Mouse (Mus musculus) stomach, postnatal 0 days (tissue): Measurements from ENCODE around the gene Smok2b. TPM values are rescaled to one million over a fixed set of nuclear protein-coding genes. Genes with fewer than 3 reads are reported as not detected.
"Not testable (repeated sequence)": the region's sequence is repeated elsewhere in the genome, so short reads cannot be mapped to it uniquely, and the experiment has no call there.

Source experiments
- ATAC-seq: fragments of 200-750 bp; cut with Nextera tagmentation; 2 replicates; pipeline ENCODE4 v1.8.0; 2017; ENCODE audit not compliant: low FRiP score, low TSS enrichment
- DNase-seq: peaks from one replicate; pipeline ENCODE4 v3.0.0-alpha.2; 2016; ENCODE audit warnings: low spot score
- H3K27ac ChIP-seq: fragments of 300-500 bp; sonication (generic); replicated peaks from 2 replicates; pipeline ENCODE4 v1.5.1; 2014; ENCODE audit warnings: mild to moderate bottlenecking, control low read depth
- H3K27me3 ChIP-seq: fragments of 300-500 bp; sonication (generic); 2 replicates; pipeline ENCODE4 v1.6.1; 2014; ENCODE audit warnings: low read length; ENCODE audit not compliant: control insufficient read depth, insufficient read depth
- H3K36me3 ChIP-seq: fragments of 300-500 bp; sonication (generic); 2 replicates; pipeline ENCODE4 v1.6.1; 2014; ENCODE audit warnings: low read length, mixed read lengths; ENCODE audit not compliant: control insufficient read depth, insufficient read depth
- H3K4me1 ChIP-seq: fragments of 300-500 bp; sonication (generic); replicated peaks from 2 replicates; pipeline ENCODE4 v1.6.1; 2014; ENCODE audit warnings: antibody characterized with exemption; ENCODE audit not compliant: control insufficient read depth, insufficient read depth
- H3K4me2 ChIP-seq: fragments of 300-500 bp; sonication (generic); replicated peaks from 2 replicates; pipeline ENCODE4 v1.6.1; 2014; ENCODE audit warnings: low read depth, mild to moderate bottlenecking, control low read depth, moderate library complexity
- H3K4me3 ChIP-seq: fragments of 300-500 bp; sonication (generic); 2 replicates; pipeline ENCODE4 v1.5.1; 2014; ENCODE audit warnings: low read depth, low read length, control low read depth
- H3K9ac ChIP-seq: fragments of 300-500 bp; sonication (generic); 2 replicates; pipeline ENCODE4 v1.6.1; 2014; ENCODE audit warnings: mild to moderate bottlenecking, low read length, control low read depth, mixed read lengths
- H3K9me3 ChIP-seq: fragments of 300-500 bp; sonication (generic); 2 replicates; pipeline ENCODE4 v1.6.1; 2016; ENCODE audit warnings: low read length; ENCODE audit not compliant: control insufficient read depth
- CTCF ChIP-seq: IDR thresholded peaks from 2 replicates; pipeline ENCODE4 v1.5.1; 2016; ENCODE audit warnings: antibody characterized with exemption, low read depth, mild to moderate bottlenecking, moderate library complexity
- EP300 ChIP-seq: optimal IDR thresholded peaks from 2 replicates; pipeline ENCODE3; 2016; ENCODE audit warnings: antibody characterized with exemption
- WGBS: fragments of 180-500 bp; shearing (Covaris S2); extraction: QIAGEN DNeasy Blood & Tissue Kit; methylation state at CpG from one replicate; pipeline ENCODE4 v1.1.7; 2014; 5-methylcytosine and 5-hydroxymethylcytosine counted together
- polyA plus RNA-seq: library from polyadenylated mRNA; unstranded; fragments of >200 nt; fragmentation: Nextera tagmentation; extraction: Ambion mirVana; gene quantifications from 2 replicates; pipeline ENCODE4 v1.2.1, GENCODE M21; 2015

Gene Smok2b
- polyA plus RNA-seq, 1 experiment from 2014 or later = not detected

DNA sequence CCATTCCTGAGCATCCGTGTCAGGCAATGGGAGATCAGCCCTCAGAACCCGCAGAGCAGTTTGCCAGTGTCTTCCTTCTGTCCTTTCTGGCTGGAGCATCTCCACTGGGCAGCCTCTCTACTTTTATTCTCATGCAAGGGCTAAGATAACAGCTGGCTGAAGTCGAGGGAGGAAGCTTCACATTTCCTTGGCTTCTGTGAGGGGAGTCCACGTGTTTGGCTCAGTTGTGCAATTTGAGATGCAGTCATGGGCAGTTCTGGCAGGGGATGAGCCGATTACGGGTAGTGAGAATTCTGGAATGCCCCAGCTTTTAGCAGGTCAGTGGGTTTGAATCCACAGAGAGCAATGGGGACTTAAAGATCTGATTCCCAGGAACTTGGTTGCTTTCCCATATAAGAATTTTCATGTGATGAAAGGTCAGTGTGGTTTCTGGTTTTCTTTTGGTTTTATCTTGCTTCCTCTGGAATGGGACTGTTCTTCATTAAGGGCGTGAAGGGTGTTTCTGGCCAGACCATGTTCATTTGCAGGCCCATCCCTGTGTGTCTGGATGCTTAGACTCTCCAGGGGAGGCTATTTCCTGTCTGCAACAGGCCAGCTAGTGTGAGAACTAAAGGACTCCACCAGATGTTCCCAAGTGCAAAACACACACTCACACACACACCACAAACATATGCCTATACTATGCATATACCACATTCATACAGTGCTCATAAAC is 17.8 kb upstream of the Smok2b start:
- peaks cover 45% of the 10 kb centered on the region for H3K9me3 ChIP-seq
- H3K27me3 ChIP-seq = no peaks in the 10 kb centered on the region
- H3K36me3 ChIP-seq = no peaks in the 10 kb centered on the region
- H3K27ac ChIP-seq = no peak overlapping the region
- ATAC-seq (no peak), DNase-seq (peak; percentile 8)
- H3K9ac ChIP-seq = no peak overlapping the region
- no peak for TF ChIP-seq EP300
- TF ChIP-seq CTCF = no peak
- 0 out of 2 replicates have a peak overlapping the region, but pooled peaks have one; percentile 1 for H3K4me3 ChIP-seq
- no peaks in the 10 kb centered on the region for H3K4me1 ChIP-seq
- no peak overlapping the region for H3K4me2 ChIP-seq
- WGBS = 61% methylated on average over 7 of the region's 7 CpGs

- no peaks in the 10 kb centered on the region for H3K27me3 ChIP-seq
- TF ChIP-seq EP300 (no peak), CTCF (no peak)
- peak; percentile 14 for DNase-seq
- no peak for ATAC-seq
- H3K4me1 ChIP-seq = no peaks in the 10 kb centered on the region
- no peak overlapping the region for H3K4me3 ChIP-seq
- no peak overlapping the region for H3K4me2 ChIP-seq
- 53% methylated on average over 4 of the region's 4 CpGs for WGBS
- H3K9me3 ChIP-seq = peaks cover 58% of the 10 kb centered on the region
- no peaks in the 10 kb centered on the region for H3K36me3 ChIP-seq
- no peak overlapping the region for H3K9ac ChIP-seq
- H3K27ac ChIP-seq = no peak overlapping the region
Observed at GRCm38 (mm10) chr17:13214169-13214568, 15.9 kb upstream of the Smok2b start.

GRCm38 (mm10) chr17:13215595-13215994 is 14.5 kb upstream of the Smok2b start:
- Histone ChIP-seq H3K27me3 (no peaks in the 10 kb centered on the region), H3K4me2 (no peak overlapping the region), H3K36me3 (no peaks in the 10 kb centered on the region), H3K27ac (no peak overlapping the region), H3K4me1 (no peaks in the 10 kb centered on the region), H3K9ac (no peak overlapping the region), H3K4me3 (no peak overlapping the region), H3K9me3 (peaks cover 55% of the 10 kb centered on the region)
- 75% methylated on average over 2 of the region's 2 CpGs for WGBS
- TF ChIP-seq CTCF (no peak), EP300 (no peak)
- DNase-seq = peak; percentile 15
- no peak for ATAC-seq

- DNase-seq (no peak), ATAC-seq (no peak)
- Histone ChIP-seq H3K4me3 (no peak within 1 kb of the TSS), H3K4me2 (no peak within 1 kb of the TSS), H3K27me3 (no peaks in the 10 kb centered on the region), H3K4me1 (no peaks in the 10 kb centered on the region), H3K9ac (no peak within 1 kb of the TSS), H3K27ac (no peak within 1 kb of the TSS), H3K36me3 (no peaks in the 10 kb centered on the region), H3K9me3 (peaks cover 32% of the 10 kb centered on the region)
- 83% methylated on average over 3 of the region's 3 CpGs for WGBS
- TF ChIP-seq CTCF = no peak
- TF ChIP-seq EP300 = no peak
Observed at GRCm38 (mm10) chr17:13220888-13221287, 9.2 kb upstream of the Smok2b start, which contains the start of gene Smok2a. TSS of gene Smok2a (plus strand) at chr17:13221188.

DNA sequence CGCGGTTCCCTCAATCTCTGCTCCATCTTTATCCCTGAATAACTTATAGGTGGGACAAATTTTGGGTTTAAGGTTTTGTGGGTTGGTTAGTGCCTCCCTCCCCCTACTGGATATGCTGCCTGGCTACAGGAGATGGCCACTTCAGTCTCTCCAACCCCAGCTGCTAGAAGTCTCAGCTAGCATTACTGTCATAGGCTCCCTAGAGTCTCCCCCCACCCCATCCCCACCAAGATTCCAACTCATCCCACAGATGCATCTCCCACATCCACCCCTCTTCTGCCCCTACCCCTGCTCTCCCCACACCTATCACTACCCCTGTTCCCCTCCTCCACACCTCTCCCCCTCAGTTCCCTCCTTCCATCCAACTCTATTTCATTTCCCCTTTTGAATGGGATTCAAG is 8.1 kb upstream of the Smok2b start:
- not testable (repeated sequence) for H3K36me3 ChIP-seq, H3K9ac ChIP-seq, H3K4me3 ChIP-seq, DNase-seq, H3K27ac ChIP-seq, H3K4me1 ChIP-seq, ATAC-seq, H3K27me3 ChIP-seq, H3K4me2 ChIP-seq
- peaks cover 21% of the 10 kb centered on the region for H3K9me3 ChIP-seq
- WGBS = 83% methylated on average over 2 of the region's 2 CpGs

DNA sequence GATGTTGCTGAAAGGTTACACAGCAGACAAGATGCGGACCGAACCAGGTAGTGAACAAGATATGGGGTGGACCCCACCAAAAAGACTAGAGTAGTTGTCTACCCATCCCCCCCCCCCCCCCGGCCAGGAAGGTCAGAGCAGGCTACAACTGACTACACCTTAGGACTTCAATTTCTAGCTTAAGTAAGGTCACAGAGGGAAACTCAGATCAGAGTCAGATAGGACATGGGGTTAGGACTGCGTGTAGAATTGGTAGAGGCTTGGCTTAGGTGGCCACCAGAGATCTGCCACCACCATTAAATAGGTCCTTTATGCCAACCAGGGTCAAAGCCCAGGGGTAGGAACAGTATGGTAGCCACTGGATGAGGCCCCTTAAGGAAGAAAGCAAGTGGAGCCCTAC is 9.4 kb downstream of the Smok2b start:
- not testable (repeated sequence) for H3K9ac ChIP-seq
- 91% methylated on average over 4 of the region's 4 CpGs for WGBS

GRCm38 (mm10) chr17:13240807-13241727 is 11.0 kb downstream of the Smok2b start:
- not testable (repeated sequence) for H3K4me2 ChIP-seq, H3K27me3 ChIP-seq, H3K36me3 ChIP-seq, H3K4me3 ChIP-seq, H3K27ac ChIP-seq, H3K4me1 ChIP-seq, DNase-seq, H3K9me3 ChIP-seq, H3K9ac ChIP-seq
- 89% methylated on average over 7 of the region's 13 CpGs for WGBS
- ATAC-seq = peak; percentile 34

More for the DNA sequence above, 9.4 kb downstream of the Smok2b start:
- H3K36me3 ChIP-seq, H3K9me3 ChIP-seq, H3K4me3 ChIP-seq, H3K4me1 ChIP-seq, H3K27me3 ChIP-seq, H3K4me2 ChIP-seq, DNase-seq, H3K27ac ChIP-seq: not testable (repeated sequence)
- 0 out of 2 replicates have a peak, but pooled peaks have one; percentile 19 for ATAC-seq

DNA sequence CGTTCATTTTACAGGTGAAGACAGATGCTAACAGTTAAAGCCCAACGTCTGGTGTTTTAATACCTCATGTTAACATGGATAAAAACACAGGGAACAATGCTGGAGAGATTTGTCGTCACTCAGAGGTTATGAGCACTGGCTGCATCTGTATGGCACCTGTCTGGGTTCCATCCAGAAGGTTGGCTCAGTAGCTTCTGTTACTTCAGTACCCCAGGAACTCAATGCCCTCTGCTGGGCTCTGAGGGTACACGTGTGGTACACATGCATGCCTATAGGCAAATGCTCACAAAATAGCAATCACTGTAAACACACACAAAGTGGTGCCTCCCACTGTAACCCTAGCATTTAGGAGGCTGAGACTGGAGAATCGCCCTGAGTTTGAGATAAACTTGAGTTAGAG is 24.7 kb downstream of the Smok2b start:
- not testable (repeated sequence) for DNase-seq, H3K4me2 ChIP-seq, H3K27me3 ChIP-seq, H3K36me3 ChIP-seq, H3K9ac ChIP-seq, ATAC-seq, H3K4me1 ChIP-seq, H3K27ac ChIP-seq, H3K9me3 ChIP-seq, H3K4me3 ChIP-seq
- 63% methylated on average over 1 of the region's 5 CpGs for WGBS
